Mouse (Mus musculus) CD4-positive helper T cell, adult 2 months (primary cell): Measurements from ENCODE around the gene Mpped2.

Experiments
- DNase-seq: peaks from one replicate; pipeline ENCODE4 v3.0.0-alpha.2; 2012; ENCODE audit warnings: low read depth, missing footprints, low spot score

The Mpped2 gene

GRCm38 (mm10) chr2:106855623-106856350, 162.7 kb downstream of the Mpped2 start:
- no peak for DNase-seq

- DNase-seq, result no peak
Measured at GRCm38 (mm10) chr2:106856361-106856961, 163.4 kb downstream of the Mpped2 start.

- no peak for DNase-seq
Measured at GRCm38 (mm10) chr2:106857258-106857657, 164.2 kb downstream of the Mpped2 start.

GRCm38 (mm10) chr2:106857711-106858110, 164.6 kb downstream of the Mpped2 start:
- no peak for DNase-seq

GRCm38 (mm10) chr2:106860856-106861679, 168.0 kb downstream of the Mpped2 start:
- no peak for DNase-seq

- DNase-seq, result no peak
Measured at GRCm38 (mm10) chr2:106863050-106863653, 170.1 kb downstream of the Mpped2 start.

GRCm38 (mm10) chr2:106865148-106865786, 172.2 kb downstream of the Mpped2 start:
- DNase-seq, result no peak

- no peak for DNase-seq
Measured at GRCm38 (mm10) chr2:106866303-106866702, 173.2 kb downstream of the Mpped2 start.

- DNase-seq, result no peak
Measured at GRCm38 (mm10) chr2:106870886-106871285, 177.8 kb downstream of the Mpped2 start.

GRCm38 (mm10) chr2:106873166-106873565, 180.1 kb downstream of the Mpped2 start:
- DNase-seq, result no peak

- no peak for DNase-seq
Measured at GRCm38 (mm10) chr2:106883390-106883789, 190.3 kb downstream of the Mpped2 start.

GRCm38 (mm10) chr2:106888174-106888573, 195.1 kb downstream of the Mpped2 start:
- DNase-seq, result no peak

GRCm38 (mm10) chr2:106889297-106890000, 196.4 kb downstream of the Mpped2 start:
- DNase-seq, result no peak

- DNase-seq, result no peak
Measured at GRCm38 (mm10) chr2:106893376-106893775, 200.3 kb downstream of the Mpped2 start.

- no peak for DNase-seq
Measured at GRCm38 (mm10) chr2:106895326-106896023, 202.4 kb downstream of the Mpped2 start.

GRCm38 (mm10) chr2:106896024-106896384, 202.9 kb downstream of the Mpped2 start:
- DNase-seq, result no peak

- DNase-seq, result no peak
Measured at GRCm38 (mm10) chr2:106911951-106912480, 218.9 kb downstream of the Mpped2 start.
